Mouse (Mus musculus) midbrain, embryonic 16.5 days (tissue): ENCODE data around the gene Ccdc88a. TPM values are rescaled to one million over a fixed set of nuclear protein-coding genes. Genes with fewer than 3 reads are reported as not detected.
A peak's percentile ranks its signal among the peaks of the same experiment; 100 is the strongest.

Experiments
- ATAC-seq: fragments of 200-750 bp; cut with Nextera tagmentation; 2 replicates; pipeline ENCODE4 v1.8.0; 2017; ENCODE audit warnings: moderate TSS enrichment
- H3K27ac ChIP-seq: fragments of 300-500 bp; sonication (generic); 2 replicates; pipeline ENCODE4 v1.5.1; 2014; ENCODE audit warnings: mild to moderate bottlenecking, low read length, mixed read lengths
- H3K27me3 ChIP-seq: fragments of 300-500 bp; sonication (generic); 2 replicates; pipeline ENCODE4 v1.6.1; 2014; ENCODE audit warnings: low read depth, low read length, mixed read lengths; ENCODE audit not compliant: control insufficient read depth, insufficient read depth
- H3K36me3 ChIP-seq: fragments of 300-500 bp; sonication (generic); 2 replicates; pipeline ENCODE4 v1.6.1; 2014; ENCODE audit warnings: mild to moderate bottlenecking, low read length, moderate library complexity, mixed read lengths; ENCODE audit not compliant: control insufficient read depth, insufficient read depth
- H3K4me1 ChIP-seq: fragments of 300-500 bp; sonication (generic); 2 replicates; pipeline ENCODE4 v1.6.1; 2014; ENCODE audit warnings: mild to moderate bottlenecking, low read length, mixed read lengths; ENCODE audit not compliant: control insufficient read depth, insufficient read depth
- H3K4me2 ChIP-seq: fragments of 300-500 bp; sonication (generic); 2 replicates; pipeline ENCODE4 v1.6.1; 2014; ENCODE audit warnings: mild to moderate bottlenecking, low read length, mixed read lengths
- H3K4me3 ChIP-seq: fragments of 300-500 bp; sonication (generic); 2 replicates; pipeline ENCODE4 v1.5.1; 2014; ENCODE audit warnings: low read depth, mild to moderate bottlenecking, low read length, moderate library complexity, mixed read lengths
- H3K9ac ChIP-seq: fragments of 300-500 bp; sonication (generic); 2 replicates; pipeline ENCODE4 v1.6.1; 2014; ENCODE audit warnings: low read depth, low read length, mixed read lengths
- H3K9me3 ChIP-seq: fragments of 300-500 bp; sonication (generic); replicated peaks from 2 replicates; pipeline ENCODE4 v1.6.1; 2014; ENCODE audit warnings: mild to moderate bottlenecking, low read length, mixed read lengths; ENCODE audit not compliant: control insufficient read depth, poor library complexity, severe bottlenecking
- WGBS: fragments of 180-500 bp; shearing (Covaris S2); extraction: QIAGEN DNeasy Blood & Tissue Kit; methylation state at CpG from one replicate; pipeline ENCODE4 v1.1.7; 2014; 5-methylcytosine and 5-hydroxymethylcytosine counted together
- polyA plus RNA-seq: library from polyadenylated mRNA; unstranded; fragments of >200 nt; fragmentation: Nextera tagmentation; extraction: Ambion mirVana; gene quantifications from 2 replicates; pipeline ENCODE4 v1.2.1, GENCODE M21; 2015

The Ccdc88a gene
- polyA plus RNA-seq: 70.1 and 80.5 TPM in 2 replicates

GRCm38 (mm10) chr11:29373396-29374273 lies at the start of gene Ccdc88a:
TSS of gene Ccdc88a (plus strand) at chr11:29373658.
- Histone ChIP-seq H3K4me3 (peak within 1 kb of the TSS; percentile 96), H3K27ac (peak within 1 kb of the TSS; percentile 99), H3K9ac (peak within 1 kb of the TSS; percentile 99), H3K36me3 (0 out of 2 replicates have a peak, but pooled peaks cover 2% of the 10 kb centered on the region), H3K9me3 (no peaks in the 10 kb centered on the region), H3K4me1 (peaks cover 18% of the 10 kb centered on the region), H3K27me3 (no peaks in the 10 kb centered on the region), H3K4me2 (peak within 1 kb of the TSS; percentile 47)
- ATAC-seq: peak; percentile 96
- WGBS: under 1% methylated on average over 73 of the region's 107 CpGs

DNA sequence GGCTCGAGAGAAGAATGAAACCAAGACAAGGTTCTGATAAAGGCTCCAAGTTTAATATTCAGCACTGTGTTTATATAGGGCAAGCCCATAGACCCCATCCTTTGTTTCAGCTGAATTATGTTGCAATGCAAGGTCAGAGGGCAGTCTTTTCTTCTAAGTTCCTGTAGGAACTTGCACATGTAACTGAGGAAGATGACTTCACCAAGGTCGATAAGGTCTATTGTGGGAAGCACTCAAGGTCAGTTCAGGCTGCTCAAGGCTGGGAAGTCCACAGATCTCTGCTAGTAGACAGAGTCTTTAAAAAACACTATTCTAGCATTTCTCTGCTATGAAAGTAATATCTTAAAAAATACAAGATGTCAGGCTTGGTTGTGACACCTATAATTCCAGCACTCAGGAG lies 38.0 kb upstream of the Ccdc88a start:
- ATAC-seq: no peak
- Histone ChIP-seq H3K27me3 (no peaks in the 10 kb centered on the region), H3K4me3 (no peak overlapping the region), H3K4me2 (no peak overlapping the region), H3K4me1 (no peaks in the 10 kb centered on the region), H3K36me3 (no peaks in the 10 kb centered on the region), H3K9me3 (no peaks in the 10 kb centered on the region), H3K9ac (no peak overlapping the region), H3K27ac (no peak overlapping the region)
- 72% methylated on average over 2 of the region's 2 CpGs for WGBS

- Histone ChIP-seq H3K36me3 (no peaks in the 10 kb centered on the region), H3K27me3 (no peaks in the 10 kb centered on the region), H3K4me1 (no peaks in the 10 kb centered on the region), H3K4me2 (no peak overlapping the region), H3K4me3 (no peak overlapping the region), H3K9ac (no peak overlapping the region), H3K27ac (no peak overlapping the region), H3K9me3 (no peaks in the 10 kb centered on the region)
- 86% methylated on average over 2 of the region's 2 CpGs for WGBS
- ATAC-seq: no peak
Measured at GRCm38 (mm10) chr11:29341259-29341658, 32.2 kb upstream of the Ccdc88a start.

DNA sequence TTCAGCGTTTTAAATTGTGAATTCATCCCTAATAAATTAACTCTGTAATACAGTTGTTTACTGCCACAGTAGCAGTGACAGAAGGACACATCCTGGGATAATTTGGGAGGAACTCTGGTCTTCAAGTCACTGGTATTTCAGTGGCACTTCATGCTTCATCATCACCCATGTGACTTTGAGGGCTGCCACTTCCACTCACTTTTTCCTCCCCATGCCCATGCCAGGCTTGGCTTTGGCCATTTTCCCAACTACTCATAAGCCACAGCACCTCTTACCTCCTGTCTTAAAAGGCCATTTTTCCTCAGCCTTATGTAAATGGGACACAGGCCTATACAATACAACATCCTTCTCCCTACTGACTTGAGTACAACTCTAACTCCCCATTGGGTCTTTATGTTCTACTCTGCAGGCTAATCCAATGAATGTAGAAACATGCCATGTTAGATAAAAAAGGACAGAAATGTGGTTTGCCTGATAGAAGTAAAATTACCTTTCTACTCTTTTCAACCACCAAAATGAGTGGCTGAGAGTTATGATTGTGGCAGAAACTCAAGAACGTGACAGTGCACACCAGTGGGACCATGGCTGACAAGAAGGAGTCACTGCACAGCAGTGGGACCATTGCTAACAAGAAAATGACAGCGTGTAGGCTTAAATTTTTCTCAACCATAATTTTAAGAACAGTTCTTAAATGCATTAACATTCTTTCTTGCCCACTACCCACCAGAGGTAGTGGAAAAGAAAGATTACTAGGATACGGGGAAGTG lies 28.4 kb upstream of the Ccdc88a start:
- WGBS: 79% methylated on average over 4 of the region's 4 CpGs

GRCm38 (mm10) chr11:29345673-29346286 lies 27.7 kb upstream of the Ccdc88a start:
- H3K4me2 ChIP-seq: no peak overlapping the region
- ATAC-seq: no peak
- H3K4me1 ChIP-seq: no peaks in the 10 kb centered on the region
- H3K27ac ChIP-seq: no peak overlapping the region
- no peak overlapping the region for H3K9ac ChIP-seq
- H3K4me3 ChIP-seq: no peak overlapping the region
- no peaks in the 10 kb centered on the region for H3K27me3 ChIP-seq
- no peaks in the 10 kb centered on the region for H3K9me3 ChIP-seq
- 81% methylated on average over 4 of the region's 4 CpGs for WGBS
- no peaks in the 10 kb centered on the region for H3K36me3 ChIP-seq

More for the DNA sequence above, 28.4 kb upstream of the Ccdc88a start:
- H3K27me3 ChIP-seq: no peaks in the 10 kb centered on the region
- no peak overlapping the region for H3K9ac ChIP-seq
- no peak for ATAC-seq
- no peak overlapping the region for H3K4me2 ChIP-seq
- H3K9me3 ChIP-seq: no peaks in the 10 kb centered on the region
- H3K4me1 ChIP-seq: no peaks in the 10 kb centered on the region
- no peak overlapping the region for H3K4me3 ChIP-seq
- no peak overlapping the region for H3K27ac ChIP-seq
- H3K36me3 ChIP-seq: no peaks in the 10 kb centered on the region

DNA sequence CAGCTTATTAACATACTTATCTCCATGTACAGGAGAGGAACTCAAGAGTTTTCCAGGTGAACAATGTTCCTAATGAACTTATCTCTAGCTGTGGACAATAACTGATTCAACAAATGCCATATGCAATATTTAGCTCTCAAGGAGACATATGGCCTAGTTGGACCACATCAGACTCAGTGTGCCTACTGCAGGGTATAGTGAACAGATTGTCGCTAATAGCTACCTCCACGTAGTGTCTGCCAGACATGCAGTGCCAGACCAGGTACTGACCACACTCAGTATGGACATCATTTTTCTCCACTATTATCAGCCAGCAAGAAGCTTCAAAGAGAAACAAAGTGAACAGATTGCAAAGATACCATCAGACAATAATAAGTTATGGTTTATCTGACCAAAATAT lies 22.6 kb upstream of the Ccdc88a start:
- H3K4me3 ChIP-seq: no peak overlapping the region
- no peak overlapping the region for H3K4me2 ChIP-seq
- H3K27ac ChIP-seq: no peak overlapping the region
- 94% methylated on average over 2 of the region's 2 CpGs for WGBS
- no peaks in the 10 kb centered on the region for H3K9me3 ChIP-seq
- no peak for ATAC-seq
- H3K27me3 ChIP-seq: no peaks in the 10 kb centered on the region
- no peaks in the 10 kb centered on the region for H3K36me3 ChIP-seq
- H3K4me1 ChIP-seq: no peaks in the 10 kb centered on the region
- H3K9ac ChIP-seq: no peak overlapping the region

- Histone ChIP-seq H3K4me1 (no peaks in the 10 kb centered on the region), H3K9ac (no peak overlapping the region), H3K4me3 (no peak overlapping the region), H3K27me3 (no peaks in the 10 kb centered on the region), H3K9me3 (no peaks in the 10 kb centered on the region), H3K4me2 (no peak overlapping the region), H3K36me3 (no peaks in the 10 kb centered on the region), H3K27ac (no peak overlapping the region)
- no peak for ATAC-seq
- 82% methylated on average over 1 of the region's 1 CpGs for WGBS
Measured at GRCm38 (mm10) chr11:29352214-29352613, 21.2 kb upstream of the Ccdc88a start.

- H3K9ac ChIP-seq: no peak overlapping the region
- H3K27ac ChIP-seq: no peak overlapping the region
- H3K27me3 ChIP-seq: no peaks in the 10 kb centered on the region
- WGBS: 85% methylated on average over 1 of the region's 1 CpGs
- no peak overlapping the region for H3K4me2 ChIP-seq
- no peak overlapping the region for H3K4me3 ChIP-seq
- H3K4me1 ChIP-seq: no peaks in the 10 kb centered on the region
- H3K9me3 ChIP-seq: no peaks in the 10 kb centered on the region
- ATAC-seq: no peak
- H3K36me3 ChIP-seq: no peaks in the 10 kb centered on the region
Measured at GRCm38 (mm10) chr11:29368161-29368560, 5.3 kb upstream of the Ccdc88a start.
